Mouse (Mus musculus) heart, adult 2 months (tissue): ENCODE results near the gene Hist1h2bg. TPM values are rescaled to one million over a fixed set of nuclear protein-coding genes. Genes with fewer than 3 reads are reported as not detected.

Experiments
- DNase-seq, 2 experiments: peaks; one replicate each; pipeline ENCODE4 v3.0.0; 2021
- H3K27ac ChIP-seq: fragments of 200-600 bp; 2 replicates; pipeline ENCODE4 v1.8.1; 2022
- H3K27me3 ChIP-seq: fragments of 200-500 bp; 2 replicates; pipeline ENCODE4 v1.6.1; 2012; ENCODE audit warnings: mild to moderate bottlenecking, low read length, inconsistent platforms, mixed read lengths; ENCODE audit not compliant: control insufficient read depth, insufficient read depth
- H3K36me3 ChIP-seq: fragments of 200-500 bp; 2 replicates; pipeline ENCODE4 v1.6.1; 2012; ENCODE audit warnings: low read length, inconsistent platforms; ENCODE audit not compliant: control insufficient read depth, insufficient read depth
- H3K4me1 ChIP-seq: fragments of 200-500 bp; 2 replicates; pipeline ENCODE4 v1.6.1; 2011; ENCODE audit warnings: low read length; ENCODE audit not compliant: control insufficient read depth, insufficient read depth
- H3K4me3 ChIP-seq: fragments of 200-600 bp; 2 replicates; pipeline ENCODE4 v1.8.1; 2022
- H3K79me2 ChIP-seq: fragments of 200-500 bp; replicated peaks from 2 replicates; pipeline ENCODE4 v1.6.1; 2012; ENCODE audit warnings: mild to moderate bottlenecking, inconsistent platforms, low read length, moderate library complexity, mixed read lengths; ENCODE audit not compliant: control insufficient read depth, insufficient read depth
- H3K9ac ChIP-seq: fragments of 200-500 bp; 2 replicates; pipeline ENCODE4 v1.6.1; 2012; ENCODE audit warnings: low read depth, mild to moderate bottlenecking, control low read depth, inconsistent platforms, low read length, mixed read lengths
- CTCF ChIP-seq: fragments of 200-600 bp; IDR thresholded peaks from 2 replicates; pipeline ENCODE4 v1.8.1; 2022; ENCODE audit warnings: antibody characterized with exemption, mild to moderate bottlenecking, moderate library complexity
- EP300 ChIP-seq: fragments of 200-500 bp; IDR thresholded peaks from 2 replicates; pipeline ENCODE4 v1.6.1; 2011; ENCODE audit warnings: low read depth, low read length, control low read depth; ENCODE audit not compliant: insufficient read depth
- POLR2A ChIP-seq: fragments of 200-500 bp; IDR thresholded peaks from 2 replicates; pipeline ENCODE4 v1.6.1; 2011; ENCODE audit warnings: mild to moderate bottlenecking, low read depth, low read length, control low read depth; ENCODE audit not compliant: insufficient read depth
- WGBS: fragments of 180-500 bp; shearing (Covaris S2); methylation state at CpG from one replicate; pipeline ENCODE4 v1.1.7; 2018; 5-methylcytosine and 5-hydroxymethylcytosine counted together
- intact Hi-C: fragments of 180-260 bp; cut with DNase I; formaldehyde crosslinking; loops from one replicate; pipeline ENCODE4 v1.15.1; 2025
- microRNA-seq, 2 experiments: library from miRNA; unstranded; fragments of <30 nt; microRNA quantifications; one replicate each; pipeline ENCODE4 v1.2.0; 2021
- polyA plus RNA-seq: library from polyadenylated mRNA; depleted of rRNA; stranded (reverse); fragments of >200 nt; gene quantifications from 2 replicates; pipeline ENCODE4 v1.2.3, GENCODE M21; 2012; rRNA removed
- total RNA-seq, 2 experiments: library from RNA; stranded (reverse); gene quantifications; 2 replicates each; pipeline ENCODE4 v1.2.3; 2021

Hist1h2bg gene
- total and polyA plus RNA-seq, 3 experiments: 3.3 to 19.5 (median 16.4) TPM

- H3K27ac ChIP-seq: peak overlapping the region; percentile 97
- no peak for TF ChIP-seq EP300
- no peak for TF ChIP-seq CTCF
- TF ChIP-seq POLR2A: no peak
- intact Hi-C loops: loop anchor here (5.0 to 10.0 kb wide), 4 partner anchors 88 to 1795 kb away; partner anchors contain the start of genes Hist1h2af, Hist1h2ag, Hist1h2bb and Hist1h2bj
- DNase-seq: no peak
- peak overlapping the region; percentile 50 for H3K9ac ChIP-seq
- H3K27me3 ChIP-seq: no peaks in the 10 kb centered on the region
- peak overlapping the region; percentile 77 for H3K4me3 ChIP-seq
- peaks cover 3% of the 10 kb centered on the region; the same call in 1 of the 2 replicates for H3K36me3 ChIP-seq
- whole genome bisulfite sequencing: 47% methylated on average over 12 of the region's 12 CpGs
- peaks cover 3% of the 10 kb centered on the region for H3K4me1 ChIP-seq
- H3K79me2 ChIP-seq: 0 out of 2 replicates have a peak, but pooled peaks cover 1% of the 10 kb centered on the region
Observed at GRCm38 (mm10) chr13:23620056-23620732, 49.0 kb downstream of the Hist1h2bg start.

GRCm38 (mm10) chr13:23620733-23621531 is 49.7 kb downstream of the Hist1h2bg start, which contains the start of gene Hist1h2be:
TSS of gene Hist1h2be (minus strand) at chr13:23621124.
- intact Hi-C loops: loop anchor here (1.0 to 10.0 kb wide), 5 partner anchors 35 to 1796 kb away; partner anchors contain the start of genes Hist1h2af, Hist1h2ag, Hist1h2bb and Hist1h2bj
- no peaks in the 10 kb centered on the region for H3K27me3 ChIP-seq
- peak; percentile 73 to 75 for DNase-seq
- under 1% methylated on average over 27 of the region's 27 CpGs for WGBS
- peak within 1 kb of the TSS; percentile 78 for H3K9ac ChIP-seq
- H3K4me3 ChIP-seq: peak within 1 kb of the TSS; percentile 77
- 0 out of 2 replicates have a peak, but pooled peaks cover 1% of the 10 kb centered on the region for H3K79me2 ChIP-seq
- no peak for TF ChIP-seq CTCF
- 0 out of 2 replicates have a peak, but pooled peaks have one; percentile 55 for TF ChIP-seq EP300
- peaks cover 3% of the 10 kb centered on the region for H3K4me1 ChIP-seq
- peak within 1 kb of the TSS; percentile 97 for H3K27ac ChIP-seq
- peaks cover 3% of the 10 kb centered on the region; the same call in 1 of the 2 replicates for H3K36me3 ChIP-seq

Small RNA genes lying within 50 kb of the gene (microRNA-seq; reads per million reads assigned to microRNA genes)
- 0 reads per million in 2 experiments for gene Gm44297
- 0 reads per million in 2 experiments for gene Gm44359
- 0 reads per million in 2 experiments for gene Gm44394

Other genes with a start within 250 kb of the Hist1h2bg start
Only the 30 nearest of the 35 such genes appear.
- gene Abt1, start 147.5 kb upstream of the Hist1h2bg start, total RNA-seq: 1 to 10 TPM; 3.9 to 5.1 TPM
- 2.4 and 3.1 TPM in 2 replicates for gene Abt1, start 147.5 kb upstream of the Hist1h2bg start, polyA plus RNA-seq
- gene Btn1a1, start 105.5 kb upstream of the Hist1h2bg start, total RNA-seq: not detected
- gene Btn1a1, start 105.5 kb upstream of the Hist1h2bg start, polyA plus RNA-seq: 0.20 TPM in 1 of 2 replicates, not detected in the other
- gene Btn2a2, start 82.5 kb upstream of the Hist1h2bg start, total RNA-seq: not detected
- not detected in 2 replicates for gene Btn2a2, start 82.5 kb upstream of the Hist1h2bg start, polyA plus RNA-seq
- 100 to 1,000 TPM; 212 to 239 TPM for gene Hist1h4h, start 40.3 kb upstream of the Hist1h2bg start, total RNA-seq
- gene Hist1h4h, start 40.3 kb upstream of the Hist1h2bg start, polyA plus RNA-seq: 53.1 and 61.9 TPM in 2 replicates
- gene Hist1h2af, start 37.5 kb upstream of the Hist1h2bg start, total RNA-seq: 1 to 10 TPM; 4.4 to 9.8 TPM
- gene Hist1h2af, start 37.5 kb upstream of the Hist1h2bg start, polyA plus RNA-seq: 1.9 and 2.0 TPM in 2 replicates
- gene Hist1h3g, start 36.0 kb upstream of the Hist1h2bg start, total RNA-seq: 1 to 10 TPM in 1 of 2 experiments, under 1 TPM in 1; 0.94 to 2.1 TPM
- gene Hist1h3g, start 36.0 kb upstream of the Hist1h2bg start, polyA plus RNA-seq: 0.80 and 1.8 TPM in 2 replicates
- gene Hist1h2bh, start 28.0 kb upstream of the Hist1h2bg start, total RNA-seq: 1 to 10 TPM; 1.1 to 1.2 TPM
- gene Hist1h2bh, start 28.0 kb upstream of the Hist1h2bg start, polyA plus RNA-seq: 0.29 and 0.61 TPM in 2 replicates
- gene Hist1h3f, start 27.3 kb upstream of the Hist1h2bg start, total RNA-seq: 1 to 10 TPM; 5.1 to 5.5 TPM
- 0.94 and 1.1 TPM in 2 replicates for gene Hist1h3f, start 27.3 kb upstream of the Hist1h2bg start, polyA plus RNA-seq
- gene Hist1h4f, start 19.7 kb upstream of the Hist1h2bg start, total RNA-seq: 10 to 100 TPM; 14.7 to 19.6 TPM
- gene Hist1h4f, start 19.7 kb upstream of the Hist1h2bg start, polyA plus RNA-seq: 0.88 TPM in 1 of 2 replicates, not detected in the other
- gene Hist1h1d, start 18.1 kb upstream of the Hist1h2bg start, total RNA-seq: under 1 TPM; 0.86 to 0.91 TPM
- gene Hist1h1d, start 18.1 kb upstream of the Hist1h2bg start, polyA plus RNA-seq: 0.04 and 0.09 TPM in 2 replicates
- 10 to 100 TPM; 14.0 to 14.6 TPM for gene Hist1h3e, start 9.0 kb upstream of the Hist1h2bg start, total RNA-seq
- 1.8 and 2.0 TPM in 2 replicates for gene Hist1h3e, start 9.0 kb upstream of the Hist1h2bg start, polyA plus RNA-seq
- 1 to 10 TPM; 1.8 to 2.8 TPM for gene Hist1h2ae, start 176 bp upstream of the Hist1h2bg start, total RNA-seq
- gene Hist1h2ae, start 176 bp upstream of the Hist1h2bg start, polyA plus RNA-seq: 0.49 and 0.50 TPM in 2 replicates
- 1 to 10 TPM; 5.2 to 8.4 TPM for gene Hist1h2bf, start 2.8 kb downstream of the Hist1h2bg start, total RNA-seq
- 1.00 TPM in 1 of 2 replicates, not detected in the other for gene Hist1h2bf, start 2.8 kb downstream of the Hist1h2bg start, polyA plus RNA-seq
- 1 to 10 TPM; 1.4 to 2.8 TPM for gene Hist1h2ad, start 3.0 kb downstream of the Hist1h2bg start, total RNA-seq
- gene Hist1h2ad, start 3.0 kb downstream of the Hist1h2bg start, polyA plus RNA-seq: 0.61 TPM in 1 of 2 replicates, not detected in the other
- gene Hist1h3d, start 4.4 kb downstream of the Hist1h2bg start, total RNA-seq: 1 to 10 TPM; 1.5 to 2.3 TPM
- gene Hist1h3d, start 4.4 kb downstream of the Hist1h2bg start, polyA plus RNA-seq: 1.1 and 1.6 TPM in 2 replicates
- gene Hist1h4d, start 10.2 kb downstream of the Hist1h2bg start, total RNA-seq: 10 to 100 TPM; 47.3 to 51.7 TPM
- 1.7 and 2.5 TPM in 2 replicates for gene Hist1h4d, start 10.2 kb downstream of the Hist1h2bg start, polyA plus RNA-seq
- 1 to 10 TPM; 8.8 to 9.8 TPM for gene Hist1h2be, start 49.7 kb downstream of the Hist1h2bg start, total RNA-seq
- 2.4 and 4.9 TPM in 2 replicates for gene Hist1h2be, start 49.7 kb downstream of the Hist1h2bg start, polyA plus RNA-seq
- gene Hist1h1e, start 51.2 kb downstream of the Hist1h2bg start, total RNA-seq: 10 to 100 TPM; 20.4 to 28.8 TPM
- gene Hist1h1e, start 51.2 kb downstream of the Hist1h2bg start, polyA plus RNA-seq: 1.3 and 3.2 TPM in 2 replicates
- 1 to 10 TPM; 1.3 to 1.6 TPM for gene Hist1h2ac, start 112.6 kb downstream of the Hist1h2bg start, total RNA-seq
- 0.57 and 0.76 TPM in 2 replicates for gene Hist1h2ac, start 112.6 kb downstream of the Hist1h2bg start, polyA plus RNA-seq
- 10 to 100 TPM; 73.4 to 78.7 TPM for gene Hist1h2bc, start 112.8 kb downstream of the Hist1h2bg start, total RNA-seq
- 119 and 135 TPM in 2 replicates for gene Hist1h2bc, start 112.8 kb downstream of the Hist1h2bg start, polyA plus RNA-seq
- not detected for gene Hist1h1t, start 124.4 kb downstream of the Hist1h2bg start, total RNA-seq
- gene Hist1h1t, start 124.4 kb downstream of the Hist1h2bg start, polyA plus RNA-seq: not detected in 2 replicates
- gene Hist1h4c, start 127.1 kb downstream of the Hist1h2bg start, total RNA-seq: 10 to 100 TPM; 42.3 to 45.8 TPM
- 1.5 and 3.2 TPM in 2 replicates for gene Hist1h4c, start 127.1 kb downstream of the Hist1h2bg start, polyA plus RNA-seq
- gene Hfe, start 139.5 kb downstream of the Hist1h2bg start, total RNA-seq: 10 to 100 TPM; 58.9 to 62.8 TPM
- 16.8 and 21.1 TPM in 2 replicates for gene Hfe, start 139.5 kb downstream of the Hist1h2bg start, polyA plus RNA-seq
- 100 to 1,000 TPM; 147 to 185 TPM for gene Hist1h1c, start 167.4 kb downstream of the Hist1h2bg start, total RNA-seq
- 55.5 and 80.0 TPM in 2 replicates for gene Hist1h1c, start 167.4 kb downstream of the Hist1h2bg start, polyA plus RNA-seq
- gene Hist1h3c, start 174.2 kb downstream of the Hist1h2bg start, total RNA-seq: 1 to 10 TPM in 1 of 2 experiments, not detected in 1; 2.5 TPM
- gene Hist1h3c, start 174.2 kb downstream of the Hist1h2bg start, polyA plus RNA-seq: 0.64 TPM in 1 of 2 replicates, not detected in the other
- gene Hist1h2bb, start 175.3 kb downstream of the Hist1h2bg start, total RNA-seq: 1 to 10 TPM; 3.2 to 4.9 TPM
- 0.47 and 0.76 TPM in 2 replicates for gene Hist1h2bb, start 175.3 kb downstream of the Hist1h2bg start, polyA plus RNA-seq
- 1 to 10 TPM; 4.4 to 6.7 TPM for gene Hist1h2ab, start 179.7 kb downstream of the Hist1h2bg start, total RNA-seq
- gene Hist1h2ab, start 179.7 kb downstream of the Hist1h2bg start, polyA plus RNA-seq: 0.51 TPM in 1 of 2 replicates, not detected in the other
- 1 to 10 TPM; 6.4 to 8.0 TPM for gene Hist1h3b, start 180.9 kb downstream of the Hist1h2bg start, total RNA-seq
- gene Hist1h3b, start 180.9 kb downstream of the Hist1h2bg start, polyA plus RNA-seq: 1.7 TPM in 1 of 2 replicates, not detected in the other
- gene Hist1h4b, start 185.6 kb downstream of the Hist1h2bg start, total RNA-seq: 10 to 100 TPM in 1 of 2 experiments, 1 to 10 TPM in 1; 4.9 to 11.3 TPM
- 1.1 TPM in 1 of 2 replicates, not detected in the other for gene Hist1h4b, start 185.6 kb downstream of the Hist1h2bg start, polyA plus RNA-seq
- 1 to 10 TPM; 6.2 to 7.2 TPM for gene Hist1h4a, start 189.8 kb downstream of the Hist1h2bg start, total RNA-seq
- gene Hist1h4a, start 189.8 kb downstream of the Hist1h2bg start, polyA plus RNA-seq: 0.47 TPM in 1 of 2 replicates, not detected in the other